Mouse (Mus musculus): Measurements from ENCODE around the gene Asl.
"Not testable (repeated sequence)": the region's sequence is repeated elsewhere in the genome, so short reads cannot be mapped to it uniquely, and the experiment has no call there.

The Asl gene

DNA sequence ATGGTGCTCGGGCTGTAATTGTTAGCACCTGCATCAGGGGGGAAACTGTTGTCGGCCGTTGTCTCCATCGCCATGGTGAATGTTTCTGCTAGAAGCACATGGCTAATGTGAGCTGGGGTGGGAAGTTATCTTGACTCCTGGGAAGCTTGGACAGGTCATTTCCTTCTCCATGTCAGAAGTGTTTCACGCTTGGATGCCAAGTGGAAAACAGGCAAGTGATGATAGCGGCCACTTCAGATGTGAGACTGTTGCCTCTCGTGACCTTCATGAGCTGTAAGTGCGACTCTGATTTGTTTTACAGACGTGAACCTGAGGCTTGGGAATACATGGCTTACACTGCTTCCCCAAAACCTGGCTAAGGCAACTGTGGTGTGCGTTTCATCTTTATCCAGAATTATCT is 17.5 kb upstream of the Asl start:
- DNase-seq (ENCODE audit: low read depth, low spot score) = no peak

DNA sequence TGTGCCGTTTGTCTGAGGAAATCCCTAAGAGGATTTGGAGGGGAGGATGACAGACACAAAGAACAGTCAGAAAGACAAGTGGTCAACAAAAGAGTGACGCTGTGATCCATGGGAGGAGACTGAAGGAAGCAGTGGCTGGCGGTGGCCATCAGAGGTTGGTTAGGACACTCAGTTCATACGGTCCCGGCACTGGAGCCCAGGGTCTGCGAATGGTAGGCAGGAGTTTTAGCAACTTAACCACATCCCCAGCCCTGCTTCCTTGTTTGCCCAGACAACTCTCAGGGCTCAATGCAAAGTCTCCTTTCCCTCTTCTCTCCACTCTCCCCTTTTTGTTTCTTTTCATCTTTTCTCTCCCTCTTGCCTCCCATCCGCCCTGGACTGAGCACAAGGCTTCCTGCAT is 17.1 kb upstream of the Asl start:
- no peak for DNase-seq (ENCODE audit: low read depth, low spot score)

DNA sequence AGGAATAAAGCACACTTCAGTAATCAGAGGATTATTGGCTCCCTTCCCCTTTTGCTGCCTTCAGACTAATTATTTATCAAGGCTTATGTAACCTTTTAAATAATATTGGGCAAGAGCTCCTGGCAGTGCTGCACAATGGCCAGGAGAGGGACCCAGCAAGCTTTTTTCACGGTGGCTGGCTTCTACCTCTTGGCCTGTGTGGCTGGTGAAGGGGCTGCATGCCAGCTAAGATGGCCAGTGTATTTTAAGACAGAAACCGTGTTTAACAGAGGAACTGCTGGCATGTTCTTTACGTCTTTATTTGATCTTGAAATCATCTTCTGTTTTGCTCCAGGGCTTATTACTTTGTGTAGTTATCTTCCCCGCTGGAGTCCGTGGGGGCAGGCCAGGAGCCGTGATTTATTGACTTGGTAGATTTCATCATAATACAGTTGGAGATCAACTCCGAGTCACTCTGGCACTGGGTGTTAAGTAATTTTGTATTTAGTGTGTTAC is 15.2 kb upstream of the Asl start:
- DNase-seq (ENCODE audit: low read depth, low spot score) = peak; percentile 92

DNA sequence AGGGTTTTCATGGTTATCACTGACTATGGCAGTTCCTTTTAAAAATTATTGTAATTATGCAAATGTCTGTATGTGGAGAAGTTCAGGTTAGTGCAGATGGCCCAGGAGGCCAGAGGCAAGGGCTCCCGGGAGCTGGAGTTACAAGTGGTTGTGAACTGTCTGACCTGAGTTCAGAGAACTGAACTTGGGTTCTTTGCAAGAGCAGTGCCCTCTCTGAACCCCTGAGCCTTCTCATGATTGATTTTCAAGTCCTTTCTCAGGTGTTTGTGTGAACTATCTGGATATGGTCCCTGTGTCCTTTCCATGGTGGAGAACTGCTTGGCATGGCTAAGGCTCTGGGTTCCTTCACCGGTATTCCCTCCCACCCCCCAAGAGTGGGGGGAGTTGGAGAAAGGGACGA is 14.7 kb upstream of the Asl start:
- no peak for DNase-seq (ENCODE audit: low read depth, low spot score)

DNA sequence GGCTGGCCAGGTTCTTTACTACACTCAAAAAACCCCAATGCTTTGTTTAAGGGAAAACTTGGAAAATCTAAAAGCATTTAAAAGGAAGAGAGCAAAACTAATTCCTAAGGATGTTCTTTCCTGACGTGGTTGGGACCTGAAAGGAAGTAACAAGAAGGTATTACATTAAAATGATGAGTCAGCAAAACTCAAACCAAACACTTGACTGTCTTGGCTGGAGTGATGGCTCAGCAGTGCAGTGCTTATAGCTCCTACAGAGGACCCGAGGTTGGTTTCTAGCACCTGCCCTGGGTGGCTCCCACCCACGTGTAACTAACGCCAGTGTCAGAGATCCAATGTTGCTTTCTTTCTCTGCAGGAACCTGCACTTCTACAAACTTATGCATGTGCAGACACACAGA is 12.2 kb upstream of the Asl start:
- no peak for DNase-seq (ENCODE audit: low read depth, low spot score)

DNA sequence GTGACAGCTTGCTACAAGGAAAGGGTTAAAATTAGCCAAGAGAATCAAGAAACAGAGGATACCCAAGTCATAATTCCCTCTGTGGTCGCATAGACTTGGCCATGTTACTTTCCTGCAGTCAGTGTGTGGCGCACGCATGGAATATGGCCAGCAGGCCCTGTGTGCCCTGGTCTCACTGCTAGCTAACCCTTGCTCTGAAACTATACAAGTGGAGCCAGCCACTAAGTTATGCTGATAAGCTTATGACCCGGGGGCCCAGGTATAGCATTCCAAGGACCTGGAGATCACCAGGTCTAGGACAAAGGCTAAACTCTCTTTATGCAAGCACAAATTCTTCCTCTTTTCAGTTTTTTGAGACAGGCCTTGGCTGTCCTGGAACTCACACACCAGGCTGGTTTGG is 11.8 kb upstream of the Asl start:
- no peak for DNase-seq (ENCODE audit: low read depth, low spot score)

DNA sequence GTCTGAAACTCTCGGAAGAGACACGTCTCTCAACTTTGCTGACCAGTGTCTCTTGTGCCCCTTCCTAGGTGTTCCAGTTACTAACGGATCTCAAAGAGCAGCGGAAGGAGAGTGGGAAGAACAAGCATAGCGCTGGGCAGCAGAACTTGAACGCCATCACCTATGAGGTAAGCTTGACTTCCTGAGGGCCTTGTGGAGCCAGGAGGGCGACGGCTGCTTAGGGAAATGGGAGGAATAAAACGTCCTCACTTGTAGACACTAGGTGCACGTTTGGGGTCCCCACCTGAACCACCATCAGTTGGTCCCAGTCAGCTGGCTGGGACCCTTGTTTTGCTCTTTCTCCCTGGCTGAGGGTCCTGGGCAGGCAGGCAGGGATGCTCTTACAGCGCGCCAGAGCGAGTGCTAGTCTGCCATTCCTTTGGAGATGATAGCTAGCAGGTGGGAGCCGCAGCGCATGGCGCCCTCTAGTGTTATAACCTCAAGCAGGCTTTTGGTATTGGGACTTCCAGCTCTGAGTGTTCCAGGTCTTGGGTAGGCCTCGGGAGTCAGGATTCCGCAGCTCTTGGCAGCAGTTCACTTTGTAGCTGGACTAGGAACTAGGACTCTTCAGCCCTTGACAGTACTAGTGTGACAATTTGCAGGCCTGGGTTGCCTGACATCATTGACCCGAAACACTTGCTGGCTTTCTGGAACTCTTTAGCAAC is 8.9 kb upstream of the Asl start:
- peak; percentile 80 for DNase-seq (ENCODE audit: low read depth, low spot score)

DNA sequence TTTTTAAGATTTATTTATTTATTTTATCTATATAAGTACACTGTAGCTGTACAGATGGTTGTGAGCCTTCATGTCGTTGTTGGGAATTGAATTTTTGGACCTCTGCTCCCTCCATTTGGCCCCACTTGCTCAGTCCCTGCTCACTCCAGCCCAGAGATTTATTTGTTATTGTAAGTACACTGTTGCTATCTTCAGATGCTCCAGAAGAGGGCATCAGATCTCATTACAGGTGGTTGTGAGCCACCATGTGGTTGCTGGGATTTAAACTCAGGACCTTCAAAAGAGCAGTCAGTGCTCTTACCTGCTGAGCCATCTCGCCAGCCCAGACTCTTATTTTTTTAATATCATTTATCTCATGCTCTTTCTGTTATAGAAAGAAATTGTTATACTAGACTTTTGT is 7.3 kb upstream of the Asl start:
- not testable (repeated sequence) for DNase-seq (ENCODE audit: low read depth, low spot score)

DNA sequence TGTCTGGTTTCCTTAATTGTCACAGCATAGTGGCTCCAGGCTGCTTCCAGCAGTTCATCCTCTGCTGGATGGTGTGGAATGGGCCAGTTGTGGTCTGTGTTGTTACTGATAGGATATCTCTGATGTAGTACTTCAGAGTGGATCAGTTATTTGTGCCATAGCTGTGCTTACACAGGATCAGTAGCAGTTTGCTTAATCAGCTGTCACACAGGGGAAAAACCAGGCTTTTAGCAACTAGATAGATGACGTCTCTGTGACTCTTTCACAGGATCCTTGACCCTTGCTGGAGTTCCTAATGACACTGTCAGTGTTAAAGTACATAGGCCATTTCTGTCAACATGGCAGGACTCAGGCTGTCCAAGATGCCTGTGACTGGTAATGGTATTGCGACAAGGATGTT is 4.8 kb upstream of the Asl start:
- DNase-seq (ENCODE audit: low read depth, low spot score) = no peak

DNA sequence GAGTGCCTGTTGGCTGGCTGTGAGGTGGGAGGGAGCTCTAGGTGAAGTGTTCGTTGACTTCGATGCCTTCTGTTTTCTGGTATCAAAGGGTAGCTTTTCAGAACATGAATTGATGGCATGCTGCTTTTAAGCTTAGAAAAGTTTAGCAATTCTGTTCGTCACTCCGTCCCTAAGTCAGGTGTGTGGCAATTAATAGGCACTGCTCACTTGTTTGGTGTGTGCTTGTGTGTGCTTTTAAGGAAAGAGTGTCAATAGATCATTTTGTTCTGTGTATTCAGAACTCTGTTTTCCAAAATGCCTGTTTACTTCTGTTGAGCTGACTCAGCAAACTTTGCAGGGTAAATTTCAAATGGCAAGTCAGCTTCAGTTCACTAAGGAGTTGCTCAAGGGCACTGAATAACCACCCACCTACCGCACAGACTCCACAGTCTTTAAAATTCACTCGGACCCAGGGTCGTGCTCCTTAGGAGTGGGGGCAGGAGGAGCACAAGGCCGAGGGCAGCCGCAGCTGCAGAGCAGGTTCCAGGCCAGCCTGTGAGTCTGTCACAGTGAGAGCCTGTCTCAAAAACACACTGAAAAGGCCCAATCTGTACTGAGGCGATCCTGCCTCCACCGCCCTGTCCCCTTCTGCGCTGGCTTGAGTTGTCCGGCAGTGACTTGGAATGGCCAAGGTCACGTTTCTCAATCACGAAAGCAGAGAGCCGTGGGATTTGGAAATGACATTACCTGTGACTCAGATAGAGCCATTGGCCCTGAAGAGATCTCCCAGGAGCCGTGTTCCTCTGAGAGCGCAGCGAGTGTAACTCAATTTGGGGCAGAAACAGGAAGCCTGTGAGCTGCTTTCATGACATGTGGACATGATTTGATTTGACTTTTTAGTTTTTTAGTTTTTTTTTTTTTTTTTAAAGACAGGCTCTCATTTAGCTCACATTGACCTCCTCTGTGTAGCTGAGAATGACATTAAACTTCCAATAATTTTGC is 2.7 kb upstream of the Asl start:
- DNase-seq (ENCODE audit: low read depth, low spot score) = no peak

DNA sequence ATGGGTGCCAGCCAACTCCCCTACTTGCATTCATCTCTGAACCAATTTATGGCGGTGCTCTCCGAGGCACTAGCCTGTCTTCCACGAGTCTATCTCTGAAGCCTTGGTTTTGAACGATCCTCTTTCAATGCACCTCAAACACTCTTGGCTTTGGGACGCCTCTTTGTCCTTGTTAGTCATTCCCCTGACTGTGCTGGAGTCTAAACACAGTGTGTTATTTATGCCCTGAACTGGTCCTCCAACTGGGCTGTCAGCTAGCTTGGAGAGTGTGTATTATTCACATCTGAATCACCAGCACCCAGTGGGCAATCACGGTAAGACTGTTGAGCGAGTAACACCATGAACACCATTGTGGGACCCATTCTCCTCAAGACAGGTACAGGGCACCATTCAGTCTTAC is 1.4 kb downstream of the Asl start:
- DNase-seq (ENCODE audit: low read depth, low spot score) = no peak

DNA sequence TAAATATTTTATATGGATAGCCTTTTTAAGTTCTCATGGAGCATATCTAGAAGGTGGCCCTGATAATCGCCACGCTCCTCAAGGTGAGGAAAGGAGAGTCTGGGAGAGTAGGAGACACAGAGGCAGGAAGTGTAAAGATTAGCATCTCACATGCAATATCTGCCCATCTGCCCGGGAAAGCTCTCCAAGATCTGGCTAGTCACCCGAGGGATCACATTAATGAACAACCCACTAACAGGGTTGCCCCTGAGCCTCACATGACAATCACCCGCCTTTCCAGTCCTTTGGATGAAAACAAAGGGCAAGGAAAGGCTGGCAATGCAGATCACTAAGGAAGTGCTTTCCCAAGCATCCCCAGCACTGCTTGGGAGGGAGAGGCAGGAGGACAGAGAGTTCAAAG is 1.9 kb downstream of the Asl start:
- DNase-seq (ENCODE audit: low read depth, low spot score) = no peak

DNA sequence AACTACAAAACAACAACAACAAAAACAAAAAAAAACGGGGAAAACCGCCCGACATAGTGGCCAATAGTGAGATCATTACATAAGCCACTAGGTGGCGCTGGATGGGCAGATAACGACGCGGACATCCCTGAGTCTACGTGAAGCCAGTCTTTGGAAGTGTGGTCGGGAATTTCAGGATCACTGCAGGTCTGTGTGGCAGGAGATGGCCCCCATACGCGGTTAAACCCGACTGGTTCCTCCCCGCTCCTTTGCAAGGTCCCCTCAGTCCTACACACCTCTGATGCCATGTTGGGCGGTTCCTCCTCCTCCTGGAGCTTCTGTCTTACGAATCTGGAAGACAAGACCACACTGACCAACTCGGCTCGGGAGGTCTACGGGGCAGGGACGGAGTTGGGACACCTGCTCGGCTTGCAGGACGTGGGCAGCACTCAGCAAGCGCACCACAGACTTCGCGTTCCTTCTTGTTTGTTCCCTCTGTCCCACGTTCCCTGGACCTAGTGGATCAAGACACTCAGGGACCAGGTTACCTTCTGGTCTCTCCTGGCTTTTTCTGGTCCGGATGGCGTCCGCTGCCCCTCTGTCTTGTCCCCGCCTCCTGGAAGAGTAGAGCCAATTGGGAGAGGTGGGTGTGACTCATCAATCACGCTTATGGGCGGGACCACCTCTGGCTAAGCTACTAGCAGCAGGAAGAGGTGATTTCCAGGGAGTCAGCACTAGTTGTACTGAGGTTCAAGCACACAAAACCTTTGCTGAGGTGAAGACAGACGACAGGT is 5.1 kb downstream of the Asl start:
- DNase-seq (ENCODE audit: low read depth, low spot score) = peak; percentile 93

DNA sequence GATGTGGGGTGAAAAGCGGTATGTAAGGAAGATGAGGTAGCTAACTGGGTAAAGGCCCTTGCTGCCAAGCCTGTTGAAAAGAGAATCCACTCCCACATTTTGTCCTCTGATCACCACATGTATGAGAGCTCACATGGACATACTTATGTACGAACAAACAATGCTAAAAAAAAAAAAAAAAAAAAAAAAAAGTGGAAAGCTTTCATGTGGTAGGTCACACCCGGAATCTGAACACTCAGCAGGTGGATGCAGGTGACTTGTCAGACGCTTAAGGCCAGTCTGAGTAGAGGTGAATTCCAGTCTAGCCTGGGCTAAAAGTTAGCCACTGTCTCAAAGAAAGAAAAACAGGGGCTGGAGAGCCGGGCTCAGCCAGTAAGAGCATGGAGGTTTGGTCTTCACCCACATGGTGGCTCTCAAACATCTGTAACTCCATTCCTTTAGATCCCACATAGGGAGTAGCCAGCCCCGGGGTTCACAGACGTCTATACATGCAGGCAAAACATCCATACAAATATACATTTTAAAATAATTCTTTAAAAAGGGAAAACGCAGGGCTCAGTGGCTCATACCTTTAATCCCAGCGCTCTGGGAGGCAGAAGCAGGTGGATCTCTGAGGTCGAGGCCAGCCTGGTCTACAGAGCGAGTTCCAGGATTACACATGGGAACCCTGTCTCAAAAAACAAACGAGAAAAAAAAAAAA is 5.8 kb downstream of the Asl start:
- DNase-seq (ENCODE audit: low read depth, low spot score) = no peak

DNA sequence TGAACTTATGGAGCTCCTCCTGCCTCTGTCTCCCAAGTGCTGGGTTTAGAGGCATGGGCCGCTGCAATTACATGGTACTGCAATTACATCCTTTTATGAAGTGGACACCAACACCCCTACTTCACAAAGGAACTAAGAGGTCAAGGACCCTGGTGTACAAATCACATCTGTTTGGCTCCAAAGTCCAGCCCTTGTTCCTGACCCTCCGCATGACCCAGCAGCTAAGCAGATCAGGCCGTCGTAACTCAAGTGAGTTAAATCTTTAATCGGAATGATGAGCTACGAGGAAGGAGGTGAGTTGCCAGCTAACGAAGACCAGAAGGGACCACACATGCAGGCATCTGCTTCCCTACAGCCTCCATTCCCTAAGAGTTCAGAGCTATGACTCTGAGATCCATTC is 6.7 kb downstream of the Asl start:
- DNase-seq (ENCODE audit: low read depth, low spot score) = no peak

DNA sequence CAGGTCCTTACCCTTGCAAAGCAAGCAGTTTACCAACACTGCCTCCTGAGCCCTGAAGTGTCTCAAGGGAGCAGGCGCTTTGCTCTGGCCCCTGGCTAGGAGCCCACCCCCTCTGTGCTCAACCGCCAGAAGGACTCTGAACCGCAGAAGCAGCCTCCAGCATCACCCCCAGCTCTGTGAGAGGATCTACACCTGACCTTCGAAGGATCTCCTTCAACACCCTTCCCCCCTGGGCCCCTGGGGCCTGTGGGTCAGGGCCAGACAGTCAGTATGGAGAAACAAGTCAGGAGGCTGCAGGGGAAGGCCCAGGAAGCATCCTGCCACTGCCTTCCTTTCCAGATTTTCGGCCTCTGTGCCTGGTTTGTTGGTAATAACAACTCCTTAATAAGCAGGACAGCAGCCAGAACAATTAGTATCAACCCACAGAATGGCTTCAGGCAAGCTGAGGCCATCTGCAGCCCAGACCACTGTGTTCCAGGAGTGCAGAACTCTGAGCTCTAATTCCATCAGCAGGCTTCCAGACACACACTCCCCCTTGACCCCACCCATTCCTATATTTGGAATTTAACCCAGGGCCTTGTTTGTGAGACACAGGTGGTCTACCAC is 7.6 kb downstream of the Asl start:
- peak; percentile 61 for DNase-seq (ENCODE audit: low read depth, low spot score)

DNA sequence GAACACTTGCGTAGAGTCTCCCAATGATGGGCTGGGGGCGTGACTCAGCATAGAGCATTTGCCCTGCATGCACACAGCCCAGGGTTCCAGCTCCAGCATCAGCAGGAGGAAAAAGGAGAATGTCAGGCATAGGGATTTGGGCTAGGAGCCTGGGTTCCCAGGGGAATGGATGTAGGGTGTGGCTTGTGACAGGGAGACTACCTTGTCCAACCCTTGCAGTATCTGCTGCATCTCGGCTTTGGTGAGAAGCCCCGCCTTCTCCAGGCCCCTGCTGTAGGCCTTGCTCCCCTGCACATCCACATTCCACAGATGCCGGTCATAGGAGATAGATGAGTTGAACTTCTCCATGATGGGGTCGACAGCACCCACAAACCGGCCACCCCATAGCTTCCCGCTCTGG is 9.6 kb downstream of the Asl start:
- DNase-seq (ENCODE audit: low read depth, low spot score) = no peak

DNA sequence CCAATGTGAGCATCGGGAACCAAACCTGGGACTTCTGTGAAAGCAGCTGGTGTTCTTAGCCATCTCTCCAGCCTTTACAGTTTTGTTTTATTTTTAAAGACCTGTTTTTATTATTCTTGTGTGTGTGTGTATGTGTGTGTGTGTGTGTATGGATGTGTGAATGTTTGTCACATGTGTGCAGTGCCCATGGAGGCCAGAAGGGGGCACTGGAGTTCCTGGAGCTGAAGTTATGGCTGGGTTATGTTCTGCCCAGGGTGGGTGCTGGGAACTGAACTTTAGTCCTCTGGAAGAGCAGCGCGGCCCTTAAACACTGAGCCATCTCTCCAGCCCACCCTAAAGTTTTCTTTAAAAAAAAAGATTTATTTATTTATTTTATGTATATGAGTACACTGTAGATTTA is 13.9 kb downstream of the Asl start:
- DNase-seq (ENCODE audit: low read depth, low spot score) = no peak

DNA sequence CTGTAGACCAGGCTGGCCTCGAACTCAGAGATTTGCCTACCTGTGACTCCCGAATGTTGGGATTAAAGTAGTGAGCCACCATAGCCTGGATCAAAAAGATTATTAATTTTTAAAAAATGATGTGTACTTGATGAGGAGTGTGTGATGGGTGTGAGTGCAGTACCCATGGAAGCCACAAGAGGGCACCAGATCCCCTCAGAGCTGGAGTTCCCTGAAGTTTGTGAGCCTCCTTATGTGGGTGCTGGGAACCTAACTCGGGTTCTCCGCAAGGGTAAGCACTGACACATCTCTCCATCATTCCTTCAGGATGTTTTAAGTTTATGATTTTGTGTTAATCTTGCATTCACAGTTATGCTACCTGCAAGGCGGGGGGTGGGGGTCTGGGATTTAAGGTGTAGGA is 18.1 kb downstream of the Asl start:
- no peak for DNase-seq (ENCODE audit: low read depth, low spot score)

DNA sequence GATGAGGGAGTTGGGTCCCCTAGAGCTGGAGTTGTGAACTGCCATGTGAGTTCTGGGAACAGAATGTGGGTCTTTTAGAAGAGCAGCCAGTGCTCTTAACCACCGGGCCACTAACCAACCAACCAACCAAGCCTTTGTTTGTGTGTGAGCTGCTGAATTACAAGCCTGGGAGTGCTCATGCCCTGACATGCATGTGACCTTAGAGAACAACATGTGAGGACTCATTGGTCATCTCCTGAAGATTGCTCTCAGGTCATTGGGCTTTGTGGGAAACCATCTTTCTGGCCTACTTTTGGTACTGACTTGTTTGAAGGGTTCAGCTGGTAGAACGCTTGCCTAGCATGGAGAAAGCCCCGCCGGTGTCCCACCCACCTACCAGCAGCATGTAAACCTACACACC is 19.3 kb downstream of the Asl start:
- no peak for DNase-seq (ENCODE audit: low read depth, low spot score)

DNA sequence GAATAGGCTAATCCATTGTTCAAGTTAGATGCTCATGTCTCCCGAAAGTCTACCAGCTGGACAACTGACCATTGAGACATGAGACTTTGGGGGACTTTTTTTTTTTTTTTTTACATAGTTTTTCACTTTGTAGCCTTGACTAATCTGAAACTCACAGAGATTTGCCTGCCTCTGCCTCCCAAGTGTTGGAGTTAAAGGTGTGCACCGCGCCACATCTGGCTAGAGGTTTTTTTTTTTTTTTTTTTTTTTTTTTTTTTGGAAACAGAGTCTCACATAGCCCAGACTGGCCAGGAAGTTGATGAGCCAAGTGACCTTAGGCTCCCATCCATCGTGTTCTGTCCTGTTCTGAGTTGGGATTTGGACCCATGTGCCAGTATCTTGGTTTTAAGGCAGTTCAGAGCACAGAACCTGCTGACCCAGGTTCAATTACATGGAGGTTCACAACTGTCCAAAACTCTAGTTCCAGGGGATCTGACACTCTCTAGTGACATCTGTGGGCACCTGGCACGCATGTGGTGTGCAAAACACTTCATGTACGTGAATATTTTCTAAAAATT is 20.9 kb downstream of the Asl start:
- DNase-seq (ENCODE audit: low read depth, low spot score) = no peak
